Mouse (Mus musculus) kidney, embryonic 15.5 days (tissue): ENCODE results near the gene Ndufb8. TPM values are rescaled to one million over a fixed set of nuclear protein-coding genes. Genes with fewer than 3 reads are reported as not detected.

Source experiments
- ATAC-seq: fragments of 200-750 bp; cut with Nextera tagmentation; replicated peaks from 2 replicates; pipeline ENCODE4 v1.8.0; 2017; ENCODE audit warnings: moderate TSS enrichment; ENCODE audit not compliant: low FRiP score
- H3K27ac ChIP-seq: fragments of 300-500 bp; sonication (generic); 2 replicates; pipeline ENCODE4 v1.5.1; 2015; ENCODE audit warnings: mild to moderate bottlenecking, inconsistent platforms
- H3K27me3 ChIP-seq: fragments of 300-500 bp; sonication (generic); 2 replicates; pipeline ENCODE4 v1.6.1; 2015; ENCODE audit warnings: inconsistent platforms
- H3K36me3 ChIP-seq: fragments of 300-500 bp; sonication (generic); 2 replicates; pipeline ENCODE4 v1.6.1; 2015; ENCODE audit warnings: inconsistent platforms
- H3K4me1 ChIP-seq: fragments of 300-500 bp; sonication (generic); 2 replicates; pipeline ENCODE4 v1.6.1; 2015; ENCODE audit warnings: inconsistent platforms
- H3K4me2 ChIP-seq: fragments of 300-500 bp; sonication (generic); 2 replicates; pipeline ENCODE4 v1.6.1; 2015; ENCODE audit warnings: moderate library complexity, mild to moderate bottlenecking, inconsistent platforms
- H3K4me3 ChIP-seq: fragments of 300-500 bp; sonication (generic); replicated peaks from 2 replicates; pipeline ENCODE4 v1.5.1; 2015; ENCODE audit warnings: mild to moderate bottlenecking, inconsistent platforms
- H3K9ac ChIP-seq: fragments of 300-500 bp; sonication (generic); 2 replicates; pipeline ENCODE4 v1.6.1; 2015; ENCODE audit warnings: mild to moderate bottlenecking, inconsistent platforms
- H3K9me3 ChIP-seq: fragments of 300-500 bp; sonication (generic); replicated peaks from 2 replicates; pipeline ENCODE4 v1.6.1; 2016; ENCODE audit warnings: inconsistent platforms
- WGBS: fragments of 180-500 bp; shearing (Covaris S2); methylation state at CpG from one replicate; pipeline ENCODE4 v1.1.7; 2015; ENCODE audit warnings: mixed read lengths; 5-methylcytosine and 5-hydroxymethylcytosine counted together
- polyA plus RNA-seq: library from polyadenylated mRNA; unstranded; fragments of >200 nt; fragmentation: Nextera tagmentation; extraction: Ambion mirVana; gene quantifications from 2 replicates; pipeline ENCODE4 v1.2.1, GENCODE M21; 2015

Gene Ndufb8
- polyA plus RNA-seq, 1 experiment from 2014 or later = 599 TPM

GRCm38 (mm10) chr19:44525551-44526205 lies 29.6 kb downstream of the Ndufb8 start:
- H3K4me1 ChIP-seq = no peaks in the 10 kb centered on the region
- ATAC-seq = no peak
- no peak overlapping the region for H3K27ac ChIP-seq
- H3K4me2 ChIP-seq = no peak overlapping the region
- no peak overlapping the region for H3K9ac ChIP-seq
- H3K4me3 ChIP-seq = no peak overlapping the region
- H3K27me3 ChIP-seq = no peaks in the 10 kb centered on the region; the same call in 1 of the 2 replicates
- no peaks in the 10 kb centered on the region for H3K9me3 ChIP-seq
- 73% methylated on average over 9 of the region's 9 CpGs for WGBS
- no peaks in the 10 kb centered on the region for H3K36me3 ChIP-seq

DNA sequence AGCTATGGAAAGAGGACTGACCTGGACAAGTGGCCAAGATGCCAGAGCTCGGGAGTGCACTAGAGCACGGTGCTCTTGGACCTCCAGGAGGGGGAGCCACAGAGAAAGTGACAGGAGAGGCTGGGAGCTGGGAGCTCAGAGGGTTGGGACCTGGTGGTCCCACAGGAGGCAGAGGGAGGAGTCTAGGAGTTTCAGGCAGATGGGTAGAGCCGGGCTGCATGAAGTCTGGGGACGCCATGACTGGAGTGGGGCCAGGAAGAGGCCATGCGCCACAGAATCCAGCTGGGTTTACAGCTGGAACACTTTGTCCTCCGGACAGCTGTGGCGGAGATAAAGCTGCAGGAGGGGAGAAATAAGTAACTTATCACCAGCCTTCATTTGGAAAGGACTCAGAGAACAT lies 36.1 kb downstream of the Ndufb8 start:
- H3K9ac ChIP-seq = no peak overlapping the region
- no peak overlapping the region for H3K4me2 ChIP-seq
- no peak overlapping the region for H3K27ac ChIP-seq
- H3K36me3 ChIP-seq = no peaks in the 10 kb centered on the region
- H3K9me3 ChIP-seq = no peaks in the 10 kb centered on the region
- H3K4me1 ChIP-seq = peaks cover 58% of the 10 kb centered on the region
- ATAC-seq = peak; percentile 69
- H3K4me3 ChIP-seq = no peak overlapping the region
- WGBS = 20% methylated on average over 7 of the region's 7 CpGs
- peaks cover 20% of the 10 kb centered on the region; the same call in 1 of the 2 replicates for H3K27me3 ChIP-seq

- Histone ChIP-seq H3K4me1 (peaks cover 68% of the 10 kb centered on the region), H3K4me3 (no peak overlapping the region), H3K9me3 (no peaks in the 10 kb centered on the region), H3K27me3 (peaks cover 30% of the 10 kb centered on the region; the same call in 1 of the 2 replicates), H3K4me2 (no peak overlapping the region), H3K27ac (peak overlapping the region; percentile 32; the same call in 1 of the 2 replicates), H3K9ac (no peak overlapping the region), H3K36me3 (no peaks in the 10 kb centered on the region)
- WGBS = 58% methylated on average over 12 of the region's 12 CpGs
- ATAC-seq = 0 out of 2 replicates have a peak, but pooled peaks have one; percentile 15
Observed at GRCm38 (mm10) chr19:44517996-44518768, 37.1 kb downstream of the Ndufb8 start.

GRCm38 (mm10) chr19:44515769-44516168 lies 39.5 kb downstream of the Ndufb8 start:
- peaks cover 91% of the 10 kb centered on the region for H3K4me1 ChIP-seq
- H3K27me3 ChIP-seq = peaks cover 53% of the 10 kb centered on the region
- H3K9ac ChIP-seq = no peak overlapping the region
- no peak overlapping the region for H3K4me2 ChIP-seq
- 21% methylated on average over 6 of the region's 6 CpGs for WGBS
- no peaks in the 10 kb centered on the region for H3K36me3 ChIP-seq
- H3K4me3 ChIP-seq = no peak overlapping the region
- no peaks in the 10 kb centered on the region for H3K9me3 ChIP-seq
- peak overlapping the region; percentile 85 for H3K27ac ChIP-seq
- no peak for ATAC-seq

GRCm38 (mm10) chr19:44514521-44515451 lies 40.5 kb downstream of the Ndufb8 start:
- peak overlapping the region; percentile 14 for H3K4me2 ChIP-seq
- peak overlapping the region; percentile 85 for H3K27ac ChIP-seq
- no peak overlapping the region for H3K9ac ChIP-seq
- H3K4me3 ChIP-seq = no peak overlapping the region
- H3K27me3 ChIP-seq = peaks cover 63% of the 10 kb centered on the region
- H3K9me3 ChIP-seq = no peaks in the 10 kb centered on the region
- ATAC-seq = 0 out of 2 replicates have a peak, but pooled peaks have one; percentile 44
- peaks cover 97% of the 10 kb centered on the region for H3K4me1 ChIP-seq
- WGBS = 11% methylated on average over 14 of the region's 14 CpGs
- H3K36me3 ChIP-seq = no peaks in the 10 kb centered on the region

- no peaks in the 10 kb centered on the region for H3K9me3 ChIP-seq
- no peak overlapping the region for H3K4me3 ChIP-seq
- no peak overlapping the region for H3K9ac ChIP-seq
- 17% methylated on average over 7 of the region's 7 CpGs for WGBS
- peak overlapping the region; percentile 14 for H3K4me2 ChIP-seq
- ATAC-seq = no peak
- peaks cover 69% of the 10 kb centered on the region for H3K27me3 ChIP-seq
- H3K36me3 ChIP-seq = no peaks in the 10 kb centered on the region
- H3K27ac ChIP-seq = peak overlapping the region; percentile 85
- H3K4me1 ChIP-seq = peaks cover 91% of the 10 kb centered on the region
Observed at GRCm38 (mm10) chr19:44513921-44514482, 41.2 kb downstream of the Ndufb8 start.

DNA sequence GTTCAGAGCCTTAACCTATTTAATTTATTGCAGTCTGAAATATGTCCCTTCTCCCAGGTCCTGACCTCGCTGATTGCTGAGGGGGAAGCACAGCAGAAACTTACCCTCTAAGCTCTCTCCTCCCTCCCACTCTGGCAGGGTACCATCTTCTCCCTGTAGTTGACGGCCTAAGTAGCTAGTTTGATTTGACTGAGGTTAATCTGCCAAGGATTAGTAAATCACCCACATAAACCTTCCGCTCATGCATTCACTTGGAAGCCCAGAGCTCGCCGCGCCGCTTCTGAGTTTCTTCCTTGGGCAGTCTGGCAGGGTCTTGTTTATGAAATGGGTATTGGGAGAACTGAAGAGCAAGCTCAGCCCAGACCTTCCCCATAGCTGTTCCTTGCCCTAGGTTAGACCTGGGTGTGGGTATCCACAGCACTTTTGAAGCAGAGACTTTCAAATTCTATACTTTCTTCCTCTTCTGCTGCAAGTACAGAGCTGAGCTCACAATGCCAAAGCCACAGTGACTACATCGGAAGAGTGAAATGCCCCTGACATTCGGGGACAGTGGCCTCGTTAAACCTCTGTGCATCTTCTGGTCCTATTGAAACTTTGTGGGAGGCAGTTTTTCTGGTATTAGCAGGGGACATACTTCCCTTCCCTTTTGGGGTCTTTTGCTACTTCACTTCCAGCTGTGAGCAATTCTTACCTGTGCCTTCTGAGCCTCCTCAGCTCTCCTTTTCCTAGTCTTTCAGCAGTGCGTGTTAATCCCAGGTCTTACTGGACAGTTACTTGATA lies 42.0 kb downstream of the Ndufb8 start:
- peaks cover 83% of the 10 kb centered on the region for H3K4me1 ChIP-seq
- H3K4me3 ChIP-seq = no peak overlapping the region
- peaks cover 74% of the 10 kb centered on the region for H3K27me3 ChIP-seq
- H3K9ac ChIP-seq = no peak overlapping the region
- ATAC-seq = no peak
- H3K4me2 ChIP-seq = peak overlapping the region; percentile 97
- H3K27ac ChIP-seq = peak overlapping the region; percentile 85
- WGBS = 18% methylated on average over 11 of the region's 11 CpGs
- H3K36me3 ChIP-seq = no peaks in the 10 kb centered on the region
- no peaks in the 10 kb centered on the region for H3K9me3 ChIP-seq

GRCm38 (mm10) chr19:44512601-44513000 lies 42.6 kb downstream of the Ndufb8 start:
- no peak overlapping the region for H3K27ac ChIP-seq

DNA sequence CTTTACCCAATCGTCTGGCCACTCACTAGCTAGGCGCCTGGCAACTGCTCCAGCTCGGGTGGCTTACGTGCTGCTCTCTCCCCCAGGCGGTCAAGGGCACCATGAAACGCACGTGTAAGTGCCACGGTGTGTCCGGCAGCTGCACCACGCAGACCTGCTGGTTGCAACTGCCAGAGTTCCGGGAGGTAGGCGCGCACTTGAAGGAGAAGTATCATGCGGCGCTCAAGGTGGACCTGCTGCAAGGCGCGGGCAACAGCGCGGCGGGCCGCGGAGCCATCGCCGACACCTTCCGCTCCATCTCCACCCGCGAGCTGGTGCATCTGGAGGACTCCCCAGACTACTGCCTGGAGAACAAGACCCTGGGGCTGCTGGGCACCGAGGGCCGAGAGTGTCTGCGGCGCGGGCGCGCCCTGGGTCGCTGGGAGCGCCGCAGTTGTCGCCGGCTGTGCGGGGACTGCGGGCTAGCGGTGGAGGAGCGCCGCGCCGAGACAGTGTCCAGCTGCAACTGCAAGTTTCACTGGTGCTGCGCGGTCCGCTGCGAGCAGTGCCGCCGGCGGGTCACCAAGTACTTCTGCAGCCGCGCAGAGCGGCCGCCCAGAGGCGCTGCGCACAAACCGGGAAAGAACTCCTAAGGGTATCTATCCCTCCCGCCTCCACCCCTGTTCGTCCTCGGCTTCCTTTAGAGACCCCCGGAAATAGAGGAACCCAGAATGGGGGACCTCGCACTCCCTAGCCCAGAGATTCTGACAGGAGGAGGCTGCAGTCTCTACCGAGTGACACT lies 43.6 kb downstream of the Ndufb8 start:
- H3K9me3 ChIP-seq = no peaks in the 10 kb centered on the region
- H3K36me3 ChIP-seq = no peaks in the 10 kb centered on the region
- 0 out of 2 replicates have a peak overlapping the region, but pooled peaks have one; percentile 2 for H3K27ac ChIP-seq
- ATAC-seq = peak; percentile 12; the same call in 1 of the 2 replicates
- peaks cover 67% of the 10 kb centered on the region for H3K4me1 ChIP-seq
- H3K4me3 ChIP-seq = peak overlapping the region; percentile 54
- H3K9ac ChIP-seq = peak overlapping the region; percentile 42
- peaks cover 66% of the 10 kb centered on the region for H3K27me3 ChIP-seq
- H3K4me2 ChIP-seq = peak overlapping the region; percentile 97
- WGBS = under 1% methylated on average over 66 of the region's 66 CpGs

More at GRCm38 (mm10) chr19:44512601-44513000, 42.6 kb downstream of the Ndufb8 start:
- H3K36me3 ChIP-seq = no peaks in the 10 kb centered on the region
- 23% methylated on average over 5 of the region's 5 CpGs for WGBS
- H3K27me3 ChIP-seq = peaks cover 68% of the 10 kb centered on the region
- H3K9me3 ChIP-seq = no peaks in the 10 kb centered on the region
- no peak overlapping the region; the same call in 1 of the 2 replicates for H3K4me3 ChIP-seq
- ATAC-seq = no peak
- H3K9ac ChIP-seq = no peak overlapping the region
- peak overlapping the region; percentile 97 for H3K4me2 ChIP-seq
- H3K4me1 ChIP-seq = peaks cover 77% of the 10 kb centered on the region

- Histone ChIP-seq H3K27ac (peak overlapping the region; percentile 32; the same call in 1 of the 2 replicates), H3K27me3 (peaks cover 64% of the 10 kb centered on the region), H3K4me1 (peaks cover 58% of the 10 kb centered on the region), H3K4me3 (peak overlapping the region; percentile 54), H3K36me3 (no peaks in the 10 kb centered on the region), H3K9ac (0 out of 2 replicates have a peak overlapping the region, but pooled peaks have one; percentile 42), H3K4me2 (peak overlapping the region; percentile 97), H3K9me3 (no peaks in the 10 kb centered on the region)
- WGBS = 6% methylated on average over 12 of the region's 12 CpGs
- no peak for ATAC-seq
Observed at GRCm38 (mm10) chr19:44510534-44511175, 44.6 kb downstream of the Ndufb8 start.
